Mouse (Mus musculus): ENCODE measurements around the gene Brd3os. TPM values are rescaled to one million over a fixed set of nuclear protein-coding genes. Genes with fewer than 3 reads are reported as not detected.

Brd3os gene
- polyA plus RNA-seq, 1 experiment from 2014 or later, result 13.1 TPM

GRCm38 (mm10) chr2:27418577-27419070 lies 23.5 kb upstream of the Brd3os start:
- 0 out of 2 replicates have a peak, but pooled peaks have one; percentile 8 for ATAC-seq (ENCODE audit: low FRiP score, low TSS enrichment)
- H3K4me2 ChIP-seq (replicated peaks; ENCODE audit: low read depth, low read length), result 0 out of 2 replicates have a peak overlapping the region, but pooled peaks have one; percentile 5
- H3K9ac ChIP-seq (replicated peaks; ENCODE audit: low read length), result 0 out of 2 replicates have a peak overlapping the region, but pooled peaks have one; percentile 23
- no peaks in the 10 kb centered on the region for H3K9me3 ChIP-seq (ENCODE audit: low read length)
- H3K4me3 ChIP-seq (ENCODE audit: low read length), result no peak overlapping the region
- WGBS, result 28% methylated on average over 6 of the region's 6 CpGs
- peaks cover 78% of the 10 kb centered on the region for H3K4me1 ChIP-seq (ENCODE audit: insufficient read depth, low read length)
- peak overlapping the region; percentile 68 for H3K27ac ChIP-seq (ENCODE audit: low read length)
- H3K36me3 ChIP-seq (ENCODE audit: insufficient read depth, low read length), result no peaks in the 10 kb centered on the region
- no peaks in the 10 kb centered on the region for H3K27me3 ChIP-seq (ENCODE audit: insufficient read depth, low read length)

- ATAC-seq (ENCODE audit: low FRiP score, low TSS enrichment), result no peak
- Histone ChIP-seq H3K27ac (ENCODE audit: low read length) (no peak overlapping the region), H3K9ac (replicated peaks; ENCODE audit: low read length) (no peak overlapping the region), H3K4me3 (ENCODE audit: low read length) (no peak overlapping the region), H3K27me3 (ENCODE audit: insufficient read depth, low read length) (no peaks in the 10 kb centered on the region), H3K4me2 (replicated peaks; ENCODE audit: low read depth, low read length) (no peak overlapping the region), H3K36me3 (ENCODE audit: insufficient read depth, low read length) (no peaks in the 10 kb centered on the region), H3K9me3 (ENCODE audit: low read length) (no peaks in the 10 kb centered on the region), H3K4me1 (ENCODE audit: insufficient read depth, low read length) (peaks cover 62% of the 10 kb centered on the region)
- WGBS, result 73% methylated on average over 20 of the region's 20 CpGs
Observed at GRCm38 (mm10) chr2:27421293-27422068, 20.6 kb upstream of the Brd3os start.

- Histone ChIP-seq H3K4me3 (ENCODE audit: low read length) (no peak overlapping the region), H3K4me1 (ENCODE audit: insufficient read depth, low read length) (peaks cover 53% of the 10 kb centered on the region), H3K27ac (ENCODE audit: low read length) (no peak overlapping the region)
Observed at GRCm38 (mm10) chr2:27423596-27423995, 18.5 kb upstream of the Brd3os start.

GRCm38 (mm10) chr2:27425161-27425611 lies 16.9 kb upstream of the Brd3os start:
- H3K4me2 ChIP-seq (replicated peaks; ENCODE audit: low read depth, low read length), result peak overlapping the region; percentile 99
- peak overlapping the region; percentile 74 for H3K27ac ChIP-seq (ENCODE audit: low read length)
- H3K27me3 ChIP-seq (ENCODE audit: insufficient read depth, low read length), result no peaks in the 10 kb centered on the region
- peak overlapping the region; percentile 72 for H3K4me3 ChIP-seq (ENCODE audit: low read length)
- H3K4me1 ChIP-seq (ENCODE audit: insufficient read depth, low read length), result peaks cover 38% of the 10 kb centered on the region
- no peak for ATAC-seq (ENCODE audit: low FRiP score, low TSS enrichment)
- H3K36me3 ChIP-seq (ENCODE audit: insufficient read depth, low read length), result no peaks in the 10 kb centered on the region
- WGBS, result 1% methylated on average over 20 of the region's 20 CpGs
- peak overlapping the region; percentile 82 for H3K9ac ChIP-seq (replicated peaks; ENCODE audit: low read length)
- H3K9me3 ChIP-seq (ENCODE audit: low read length), result no peaks in the 10 kb centered on the region

More at GRCm38 (mm10) chr2:27423596-27423995, 18.5 kb upstream of the Brd3os start:
- H3K36me3 ChIP-seq (ENCODE audit: insufficient read depth, low read length), result no peaks in the 10 kb centered on the region
- H3K9me3 ChIP-seq (ENCODE audit: low read length), result no peaks in the 10 kb centered on the region
- WGBS, result 58% methylated on average over 7 of the region's 7 CpGs
- no peak overlapping the region for H3K9ac ChIP-seq (replicated peaks; ENCODE audit: low read length)
- no peak for ATAC-seq (ENCODE audit: low FRiP score, low TSS enrichment)
- no peaks in the 10 kb centered on the region for H3K27me3 ChIP-seq (ENCODE audit: insufficient read depth, low read length)
- H3K4me2 ChIP-seq (replicated peaks; ENCODE audit: low read depth, low read length), result no peak overlapping the region

- Histone ChIP-seq H3K9ac (replicated peaks; ENCODE audit: low read length) (peak overlapping the region; percentile 82), H3K27me3 (ENCODE audit: insufficient read depth, low read length) (no peaks in the 10 kb centered on the region), H3K4me1 (ENCODE audit: insufficient read depth, low read length) (peaks cover 38% of the 10 kb centered on the region), H3K9me3 (ENCODE audit: low read length) (no peaks in the 10 kb centered on the region), H3K4me2 (replicated peaks; ENCODE audit: low read depth, low read length) (peak overlapping the region; percentile 99), H3K27ac (ENCODE audit: low read length) (peak overlapping the region; percentile 74), H3K4me3 (ENCODE audit: low read length) (peak overlapping the region; percentile 72), H3K36me3 (ENCODE audit: insufficient read depth, low read length) (no peaks in the 10 kb centered on the region)
- ATAC-seq (ENCODE audit: low FRiP score, low TSS enrichment), result peak; percentile 20
- WGBS, result 0% methylated on average over 59 of the region's 60 CpGs
Observed at GRCm38 (mm10) chr2:27425751-27426405, 16.2 kb upstream of the Brd3os start.

- peak overlapping the region; percentile 99 for H3K4me2 ChIP-seq (replicated peaks; ENCODE audit: low read depth, low read length)
- H3K4me1 ChIP-seq (ENCODE audit: insufficient read depth, low read length), result peaks cover 34% of the 10 kb centered on the region
- peak overlapping the region; percentile 72 for H3K4me3 ChIP-seq (ENCODE audit: low read length)
- peak; percentile 49 for ATAC-seq (ENCODE audit: low FRiP score, low TSS enrichment)
- under 1% methylated on average over 58 of the region's 64 CpGs for WGBS
- H3K36me3 ChIP-seq (ENCODE audit: insufficient read depth, low read length), result no peaks in the 10 kb centered on the region
- peak overlapping the region; percentile 74 for H3K27ac ChIP-seq (ENCODE audit: low read length)
- no peaks in the 10 kb centered on the region for H3K27me3 ChIP-seq (ENCODE audit: insufficient read depth, low read length)
- H3K9ac ChIP-seq (replicated peaks; ENCODE audit: low read length), result peak overlapping the region; percentile 82
- H3K9me3 ChIP-seq (ENCODE audit: low read length), result no peaks in the 10 kb centered on the region
Observed at GRCm38 (mm10) chr2:27426406-27426854, 15.7 kb upstream of the Brd3os start.

GRCm38 (mm10) chr2:27426855-27427457 lies 15.2 kb upstream of the Brd3os start, which contains the start of gene Vav2:
TSS of gene Vav2 (minus strand) at chr2:27427033.
- no peaks in the 10 kb centered on the region for H3K27me3 ChIP-seq (ENCODE audit: insufficient read depth, low read length)
- no peaks in the 10 kb centered on the region for H3K36me3 ChIP-seq (ENCODE audit: insufficient read depth, low read length)
- ATAC-seq (ENCODE audit: low FRiP score, low TSS enrichment), result peak; percentile 91
- peak within 1 kb of the TSS; percentile 82 for H3K9ac ChIP-seq (replicated peaks; ENCODE audit: low read length)
- peaks cover 34% of the 10 kb centered on the region for H3K4me1 ChIP-seq (ENCODE audit: insufficient read depth, low read length)
- peak within 1 kb of the TSS; percentile 72 for H3K4me3 ChIP-seq (ENCODE audit: low read length)
- WGBS, result under 1% methylated on average over 58 of the region's 58 CpGs
- H3K9me3 ChIP-seq (ENCODE audit: low read length), result no peaks in the 10 kb centered on the region
- peak within 1 kb of the TSS; percentile 74 for H3K27ac ChIP-seq (ENCODE audit: low read length)
- peak within 1 kb of the TSS; percentile 99 for H3K4me2 ChIP-seq (replicated peaks; ENCODE audit: low read depth, low read length)

- Histone ChIP-seq H3K36me3 (ENCODE audit: insufficient read depth, low read length) (no peaks in the 10 kb centered on the region), H3K4me3 (ENCODE audit: low read length) (no peak overlapping the region), H3K9me3 (ENCODE audit: low read length) (no peaks in the 10 kb centered on the region), H3K27ac (ENCODE audit: low read length) (no peak overlapping the region), H3K9ac (replicated peaks; ENCODE audit: low read length) (no peak overlapping the region), H3K4me1 (ENCODE audit: insufficient read depth, low read length) (peaks cover 30% of the 10 kb centered on the region), H3K4me2 (replicated peaks; ENCODE audit: low read depth, low read length) (no peak overlapping the region), H3K27me3 (ENCODE audit: insufficient read depth, low read length) (no peaks in the 10 kb centered on the region)
- 0% methylated on average over 4 of the region's 4 CpGs for WGBS
- 0 out of 2 replicates have a peak, but pooled peaks have one; percentile 2 for ATAC-seq (ENCODE audit: low FRiP score, low TSS enrichment)
Observed at GRCm38 (mm10) chr2:27428071-27428470, 14.1 kb upstream of the Brd3os start.

GRCm38 (mm10) chr2:27430621-27431020 lies 11.5 kb upstream of the Brd3os start:
- Histone ChIP-seq H3K4me3 (ENCODE audit: low read length) (no peak overlapping the region), H3K9ac (replicated peaks; ENCODE audit: low read length) (no peak overlapping the region), H3K27me3 (ENCODE audit: insufficient read depth, low read length) (no peaks in the 10 kb centered on the region), H3K4me1 (ENCODE audit: insufficient read depth, low read length) (peaks cover 11% of the 10 kb centered on the region), H3K27ac (ENCODE audit: low read length) (no peak overlapping the region), H3K4me2 (replicated peaks; ENCODE audit: low read depth, low read length) (no peak overlapping the region), H3K36me3 (ENCODE audit: insufficient read depth, low read length) (no peaks in the 10 kb centered on the region), H3K9me3 (ENCODE audit: low read length) (no peaks in the 10 kb centered on the region)
- ATAC-seq (ENCODE audit: low FRiP score, low TSS enrichment), result no peak
- WGBS, result 86% methylated on average over 7 of the region's 7 CpGs

All from kidney, embryonic 16.5 days (tissue).